Mouse (Mus musculus) midbrain, embryonic 15.5 days (tissue): ENCODE results near the gene Aoc3. TPM values are rescaled to one million over a fixed set of nuclear protein-coding genes. Genes with fewer than 3 reads are reported as not detected.

ENCODE experiments used
- microRNA-seq: library from miRNA; unstranded; fragments of <30 nt; microRNA quantifications from one replicate; pipeline ENCODE4, GENCODE M21; 2016
- polyA plus RNA-seq: library from polyadenylated mRNA; unstranded; fragments of >200 nt; fragmentation: Nextera tagmentation; extraction: Ambion mirVana; gene quantifications from 2 replicates; pipeline ENCODE4 v1.2.1, GENCODE M21; 2015

Aoc3 gene
- polyA plus RNA-seq, 1 experiment from 2014 or later = 0.06 TPM

Small RNA genes lying within 50 kb of the gene (microRNA-seq; reads per million reads assigned to microRNA genes)
- not detected for gene Gm25593

Other genes with a start within 250 kb of the Aoc3 start
- 43.3 and 47.1 TPM in 2 replicates for gene Coasy, start 248.0 kb upstream of the Aoc3 start, polyA plus RNA-seq
- 103 and 107 TPM in 2 replicates for gene Mlx, start 243.3 kb upstream of the Aoc3 start, polyA plus RNA-seq
- 18.3 and 20.3 TPM in 2 replicates for gene Psmc3ip, start 235.2 kb upstream of the Aoc3 start, polyA plus RNA-seq
- 28.4 and 29.2 TPM in 2 replicates for gene Retreg3, start 210.7 kb upstream of the Aoc3 start, polyA plus RNA-seq
- gene Tubg1, start 210.7 kb upstream of the Aoc3 start, polyA plus RNA-seq = 76.1 and 84.7 TPM in 2 replicates
- gene Tubg2, start 174.7 kb upstream of the Aoc3 start, polyA plus RNA-seq = 60.8 and 62.7 TPM in 2 replicates
- gene Cntnap1, start 160.1 kb upstream of the Aoc3 start, polyA plus RNA-seq = 3.4 and 3.8 TPM in 2 replicates
- 8.5 and 9.9 TPM in 2 replicates for gene Plekhh3, start 159.3 kb upstream of the Aoc3 start, polyA plus RNA-seq
- 0.31 and 0.36 TPM in 2 replicates for gene Ccr10, start 155.2 kb upstream of the Aoc3 start, polyA plus RNA-seq
- 27.4 and 30.7 TPM in 2 replicates for gene Ezh1, start 104.1 kb upstream of the Aoc3 start, polyA plus RNA-seq
- 86.5 and 103 TPM in 2 replicates for gene Ramp2, start 84.6 kb upstream of the Aoc3 start, polyA plus RNA-seq
- gene Vps25, start 76.9 kb upstream of the Aoc3 start, polyA plus RNA-seq = 123 and 124 TPM in 2 replicates
- gene Wnk4, start 70.0 kb upstream of the Aoc3 start, polyA plus RNA-seq = 7.7 and 10.7 TPM in 2 replicates
- 0.93 and 1.3 TPM in 2 replicates for gene Cntd1, start 51.6 kb upstream of the Aoc3 start, polyA plus RNA-seq
- gene Coa3, start 51.5 kb upstream of the Aoc3 start, polyA plus RNA-seq = 202 and 204 TPM in 2 replicates
- 183 and 186 TPM in 2 replicates for gene Becn1, start 28.3 kb upstream of the Aoc3 start, polyA plus RNA-seq
- 115 and 120 TPM in 2 replicates for gene Psme3, start 14.4 kb upstream of the Aoc3 start, polyA plus RNA-seq
- gene Aoc2, start 5.5 kb upstream of the Aoc3 start, polyA plus RNA-seq = 2.2 and 2.9 TPM in 2 replicates
- not detected in 2 replicates for gene G6pc, start 37.0 kb downstream of the Aoc3 start, polyA plus RNA-seq
- 103 and 108 TPM in 2 replicates for gene Aarsd1, start 87.0 kb downstream of the Aoc3 start, polyA plus RNA-seq
- 8.3 and 8.7 TPM in 2 replicates for gene Gm27029, start 94.2 kb downstream of the Aoc3 start, polyA plus RNA-seq
- gene Rundc1, start 94.5 kb downstream of the Aoc3 start, polyA plus RNA-seq = 31.7 and 34.9 TPM in 2 replicates
- 1.7 and 2.0 TPM in 2 replicates for gene Ptges3l, start 94.7 kb downstream of the Aoc3 start, polyA plus RNA-seq
- 197 and 212 TPM in 2 replicates for gene Rpl27, start 111.7 kb downstream of the Aoc3 start, polyA plus RNA-seq
- gene Ifi35, start 117.8 kb downstream of the Aoc3 start, polyA plus RNA-seq = 3.9 and 4.0 TPM in 2 replicates
- gene Rnd2, start 134.4 kb downstream of the Aoc3 start, polyA plus RNA-seq = 68.3 and 77.4 TPM in 2 replicates
- gene Vat1, start 135.6 kb downstream of the Aoc3 start, polyA plus RNA-seq = 128 and 133 TPM in 2 replicates
- gene Brca1, start 221.3 kb downstream of the Aoc3 start, polyA plus RNA-seq = 1.5 and 2.8 TPM in 2 replicates
- gene Nbr1, start 221.5 kb downstream of the Aoc3 start, polyA plus RNA-seq = 102 and 103 TPM in 2 replicates